Mouse (Mus musculus) kidney, adult 10 weeks (tissue): ENCODE results near the gene Acaca. TPM values are rescaled to one million over a fixed set of nuclear protein-coding genes. Genes with fewer than 3 reads are reported as not detected.

Experiments used
- polyA plus RNA-seq: library from polyadenylated mRNA; stranded (reverse); fragments of 350-450 nt; fragmentation: Illumina TruSeq; extraction: RNeasy Lipid Tissue Mini Kit (QIAGEN cat#74804); gene quantifications from one replicate; pipeline ENCODE4 v1.2.3, GENCODE M21; 2014; ENCODE audit warnings: low read depth, low replicate concordance

The Acaca gene
- polyA plus RNA-seq: 13.8 TPM

DNA sequence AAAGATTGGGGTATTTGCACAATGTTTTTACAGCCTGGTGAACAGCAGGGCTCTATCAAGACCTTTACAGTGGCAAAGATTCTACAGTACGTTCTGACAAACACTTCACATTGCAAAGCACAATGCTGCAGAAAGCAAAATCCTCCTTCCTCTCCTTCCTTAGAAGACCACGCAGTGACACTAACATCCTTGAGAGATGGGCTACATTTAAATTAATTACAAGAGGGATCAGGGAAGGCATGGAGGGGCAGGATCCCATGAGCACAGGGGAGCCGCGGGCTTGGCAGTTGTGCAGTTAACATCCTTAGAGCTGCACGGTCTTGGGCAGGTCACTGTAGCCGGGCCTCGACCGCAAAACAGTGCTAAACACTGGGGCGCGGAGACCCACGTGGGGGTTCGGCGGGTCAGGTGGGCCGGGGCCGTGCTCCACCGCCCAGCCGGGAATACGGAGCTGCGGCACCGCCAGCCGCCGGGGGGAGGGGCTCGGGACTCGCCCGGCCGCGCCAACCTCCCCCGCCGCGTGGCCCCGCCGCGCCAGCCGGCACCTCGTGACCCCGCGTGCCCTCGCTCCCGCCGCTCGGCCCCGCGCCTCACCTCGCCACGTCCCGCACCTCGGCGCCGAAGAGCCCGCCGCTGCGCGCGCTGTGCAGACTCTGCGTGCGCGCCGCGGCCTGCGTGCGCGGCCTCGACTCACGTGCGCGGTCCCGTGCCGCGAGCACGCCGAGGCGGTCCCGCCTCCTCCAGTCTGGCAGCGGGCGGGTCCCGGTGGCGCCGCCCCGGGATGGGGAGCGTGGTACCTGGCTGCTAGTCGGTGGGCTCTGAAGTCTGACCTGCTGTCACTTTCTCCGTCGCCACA, at the start of gene Acaca, which contains the start of gene Tada2a:
TSS of gene Acaca (plus strand) at position 730 of the 856 bp plus-strand sequence.
TSS of gene Tada2a (minus strand) at position 658 of the 856 bp plus-strand sequence.

GRCm38 (mm10) chr11:84167046-84167526, 37.6 kb downstream of the Acaca start, which contains the start of gene Gm11437:
Gene Gm11437, minus strand, starts transcription at chr11:84167476.

Other genes with a start within 250 kb of the Acaca start
- 58.1 TPM for gene Ddx52, start 187.6 kb upstream of the Acaca start, polyA plus RNA-seq
- 25.8 TPM for gene Synrg, start 165.2 kb upstream of the Acaca start, polyA plus RNA-seq
- 7.5 TPM for gene Dusp14, start 60.4 kb upstream of the Acaca start, polyA plus RNA-seq
- gene Tada2a, start 72 bp upstream of the Acaca start, polyA plus RNA-seq: 8.8 TPM
- not detected for gene Gm11437, start 37.8 kb downstream of the Acaca start, polyA plus RNA-seq